Mouse (Mus musculus) ES-Bruce4 (cell line): ENCODE measurements around the gene Efna1.

Experiments
- CTCF ChIP-seq: IDR thresholded peaks from one replicate; pipeline ENCODE4 v1.8.1; 2011; ENCODE audit warnings: low read depth, low read length
- POLR2A ChIP-seq: IDR thresholded peaks from one replicate; pipeline ENCODE4 v1.8.1; 2011; ENCODE audit warnings: low read length; ENCODE audit not compliant: insufficient read depth

- TF ChIP-seq CTCF: no peak
- no peak for TF ChIP-seq POLR2A
Observed at GRCm38 (mm10) chr3:89282291-89282643, 1.3 kb upstream of the Efna1 start.
